Mouse (Mus musculus): Measurements from ENCODE around the gene Serpina3c.

Gene Serpina3c

GRCm38 (mm10) chr12:104153656-104154055 lies at the start of gene Serpina3c:
TSS of gene Serpina3c (minus strand) at chr12:104153870.
- DNase-seq, result no peak

GRCm38 (mm10) chr12:104190852-104191251 lies 37.2 kb upstream of the Serpina3c start:
- DNase-seq, result no peak

GRCm38 (mm10) chr12:104189246-104189645 lies 35.6 kb upstream of the Serpina3c start:
- DNase-seq, result no peak

- no peak for DNase-seq
Measured at GRCm38 (mm10) chr12:104186041-104186581, 32.4 kb upstream of the Serpina3c start.

GRCm38 (mm10) chr12:104185046-104185445 lies 31.4 kb upstream of the Serpina3c start:
- no peak for DNase-seq

- no peak for DNase-seq
Measured at GRCm38 (mm10) chr12:104178987-104179386, 25.3 kb upstream of the Serpina3c start.

- DNase-seq, result peak; percentile 17
Measured at GRCm38 (mm10) chr12:104178577-104178976, 24.9 kb upstream of the Serpina3c start.

GRCm38 (mm10) chr12:104175636-104176035 lies 22.0 kb upstream of the Serpina3c start:
- no peak for DNase-seq

GRCm38 (mm10) chr12:104174747-104175146 lies 21.1 kb upstream of the Serpina3c start:
- DNase-seq, result peak; percentile 39

- DNase-seq, result no peak
Measured at GRCm38 (mm10) chr12:104153041-104153645, 527 bp downstream of the Serpina3c start.

- no peak for DNase-seq
Measured at GRCm38 (mm10) chr12:104151989-104152388, 1.7 kb downstream of the Serpina3c start.

GRCm38 (mm10) chr12:104145571-104145970 lies 8.1 kb downstream of the Serpina3c start:
- DNase-seq, result no peak

- peak; percentile 28 for DNase-seq
Measured at GRCm38 (mm10) chr12:104143286-104143685, 10.4 kb downstream of the Serpina3c start.

GRCm38 (mm10) chr12:104142427-104142826 lies 11.2 kb downstream of the Serpina3c start:
- DNase-seq, result no peak

GRCm38 (mm10) chr12:104141506-104141905 lies 12.2 kb downstream of the Serpina3c start:
- no peak for DNase-seq

- DNase-seq, result no peak
Measured at GRCm38 (mm10) chr12:104140543-104141103, 13.0 kb downstream of the Serpina3c start.

- no peak for DNase-seq
Measured at GRCm38 (mm10) chr12:104138216-104138615, 15.5 kb downstream of the Serpina3c start.

GRCm38 (mm10) chr12:104131041-104131440 lies 22.6 kb downstream of the Serpina3c start:
- DNase-seq, result no peak

- DNase-seq, result no peak
Measured at GRCm38 (mm10) chr12:104127696-104128095, 26.0 kb downstream of the Serpina3c start, which contains the start of gene Serpina3b. TSS of gene Serpina3b (plus strand) at chr12:104127996.

- DNase-seq, result no peak
Measured at GRCm38 (mm10) chr12:104125021-104125560, 28.6 kb downstream of the Serpina3c start.

- no peak for DNase-seq
Measured at GRCm38 (mm10) chr12:104123996-104124395, 29.7 kb downstream of the Serpina3c start.

- no peak for DNase-seq
Measured at GRCm38 (mm10) chr12:104123097-104123496, 30.6 kb downstream of the Serpina3c start.

- peak; percentile 42 for DNase-seq
Measured at GRCm38 (mm10) chr12:104114921-104115579, 38.6 kb downstream of the Serpina3c start.

Measured in kidney, postnatal 14 days (tissue).